Mouse (Mus musculus): Measurements from ENCODE around the gene Pdgfb. TPM values are rescaled to one million over a fixed set of nuclear protein-coding genes. Genes with fewer than 3 reads are reported as not detected.

Gene Pdgfb
- polyA plus RNA-seq, 1 experiment, result 14.5 TPM

GRCm38 (mm10) chr15:80035341-80035885, 20.6 kb upstream of the Pdgfb start:
- WGBS, result 84% methylated on average over 6 of the region's 6 CpGs

GRCm38 (mm10) chr15:80034913-80035312, 20.1 kb upstream of the Pdgfb start:
- no peak for DNase-seq (ENCODE audit: low read depth in 1 of 2, low spot score in 2 of 2)
- H3K27me3 ChIP-seq (ENCODE audit: control insufficient read depth, insufficient read depth, low read length), result no peaks in the 10 kb centered on the region
- H3K27ac ChIP-seq (ENCODE audit: insufficient read depth, low read length), result no peak overlapping the region
- H3K4me1 ChIP-seq (ENCODE audit: control insufficient read depth, insufficient read depth, insufficient read length), result no peaks in the 10 kb centered on the region
- TF ChIP-seq POLR2A (IDR thresholded peaks at IDR 0.05; ENCODE audit: low read depth, low read length) (no peak), CTCF (IDR thresholded peaks at IDR 0.05; ENCODE audit: extremely low read depth, insufficient read depth, insufficient read length, insufficient replicate concordance) (no peak)
- H3K36me3 ChIP-seq (ENCODE audit: control insufficient read depth, insufficient read depth, low read length), result no peaks in the 10 kb centered on the region
- H3K4me3 ChIP-seq (ENCODE audit: extremely low read depth, insufficient read depth, insufficient read length), result no peak overlapping the region

More at GRCm38 (mm10) chr15:80035341-80035885, 20.6 kb upstream of the Pdgfb start:
- DNase-seq (ENCODE audit: low read depth in 1 of 2, low spot score in 2 of 2), result no peak
- H3K27ac ChIP-seq (ENCODE audit: insufficient read depth, low read length), result no peak overlapping the region
- no peaks in the 10 kb centered on the region for H3K27me3 ChIP-seq (ENCODE audit: control insufficient read depth, insufficient read depth, low read length)
- no peaks in the 10 kb centered on the region for H3K4me1 ChIP-seq (ENCODE audit: control insufficient read depth, insufficient read depth, insufficient read length)
- TF ChIP-seq POLR2A (IDR thresholded peaks at IDR 0.05; ENCODE audit: low read depth, low read length), result no peak
- no peak for TF ChIP-seq CTCF (IDR thresholded peaks at IDR 0.05; ENCODE audit: extremely low read depth, insufficient read depth, insufficient read length, insufficient replicate concordance)
- H3K4me3 ChIP-seq (ENCODE audit: extremely low read depth, insufficient read depth, insufficient read length), result no peak overlapping the region
- H3K36me3 ChIP-seq (ENCODE audit: control insufficient read depth, insufficient read depth, low read length), result no peaks in the 10 kb centered on the region

GRCm38 (mm10) chr15:80034366-80034765, 19.6 kb upstream of the Pdgfb start:
- no peaks in the 10 kb centered on the region for H3K4me1 ChIP-seq (ENCODE audit: control insufficient read depth, insufficient read depth, insufficient read length)
- 59% methylated on average over 7 of the region's 7 CpGs for WGBS
- H3K36me3 ChIP-seq (ENCODE audit: control insufficient read depth, insufficient read depth, low read length), result no peaks in the 10 kb centered on the region
- no peak for TF ChIP-seq CTCF (IDR thresholded peaks at IDR 0.05; ENCODE audit: extremely low read depth, insufficient read depth, insufficient read length, insufficient replicate concordance)
- TF ChIP-seq POLR2A (IDR thresholded peaks at IDR 0.05; ENCODE audit: low read depth, low read length), result no peak
- no peak overlapping the region for H3K4me3 ChIP-seq (ENCODE audit: extremely low read depth, insufficient read depth, insufficient read length)
- H3K27ac ChIP-seq (ENCODE audit: insufficient read depth, low read length), result peak overlapping the region; percentile 26; the same call in 1 of the 2 replicates
- H3K27me3 ChIP-seq (ENCODE audit: control insufficient read depth, insufficient read depth, low read length), result no peaks in the 10 kb centered on the region
- DNase-seq (ENCODE audit: low read depth in 1 of 2, low spot score in 2 of 2), result no peak

- H3K27me3 ChIP-seq (ENCODE audit: control insufficient read depth, insufficient read depth, low read length), result no peaks in the 10 kb centered on the region
- H3K36me3 ChIP-seq (ENCODE audit: control insufficient read depth, insufficient read depth, low read length), result no peaks in the 10 kb centered on the region
- no peak for DNase-seq (ENCODE audit: low read depth in 1 of 2, low spot score in 2 of 2)
- TF ChIP-seq CTCF (IDR thresholded peaks at IDR 0.05; ENCODE audit: extremely low read depth, insufficient read depth, insufficient read length, insufficient replicate concordance), result no peak
- TF ChIP-seq POLR2A (IDR thresholded peaks at IDR 0.05; ENCODE audit: low read depth, low read length), result no peak
- no peak overlapping the region for H3K4me3 ChIP-seq (ENCODE audit: extremely low read depth, insufficient read depth, insufficient read length)
- WGBS, result 91% methylated on average over 4 of the region's 4 CpGs
- H3K27ac ChIP-seq (ENCODE audit: insufficient read depth, low read length), result no peak overlapping the region
- H3K4me1 ChIP-seq (ENCODE audit: control insufficient read depth, insufficient read depth, insufficient read length), result no peaks in the 10 kb centered on the region
Observed at GRCm38 (mm10) chr15:80031133-80031532, 16.4 kb upstream of the Pdgfb start.

- Histone ChIP-seq H3K27ac (ENCODE audit: insufficient read depth, low read length) (peak overlapping the region; percentile 33; the same call in 1 of the 2 replicates), H3K4me1 (ENCODE audit: control insufficient read depth, insufficient read depth, insufficient read length) (peaks cover 3% of the 10 kb centered on the region; the same call in 1 of the 2 replicates), H3K36me3 (ENCODE audit: control insufficient read depth, insufficient read depth, low read length) (no peaks in the 10 kb centered on the region), H3K4me3 (ENCODE audit: extremely low read depth, insufficient read depth, insufficient read length) (no peak overlapping the region), H3K27me3 (ENCODE audit: control insufficient read depth, insufficient read depth, low read length) (no peaks in the 10 kb centered on the region)
- DNase-seq (ENCODE audit: low read depth in 1 of 2, low spot score in 2 of 2), result no peak
- 52% methylated on average over 10 of the region's 10 CpGs for WGBS
- TF ChIP-seq CTCF (IDR thresholded peaks at IDR 0.05; ENCODE audit: extremely low read depth, insufficient read depth, insufficient read length, insufficient replicate concordance) (no peak), POLR2A (IDR thresholded peaks at IDR 0.05; ENCODE audit: low read depth, low read length) (no peak)
Observed at GRCm38 (mm10) chr15:80030399-80030798, 15.6 kb upstream of the Pdgfb start.

GRCm38 (mm10) chr15:80028862-80029261, 14.1 kb upstream of the Pdgfb start:
- WGBS, result 44% methylated on average over 5 of the region's 5 CpGs
- no peaks in the 10 kb centered on the region for H3K27me3 ChIP-seq (ENCODE audit: control insufficient read depth, insufficient read depth, low read length)
- TF ChIP-seq CTCF (IDR thresholded peaks at IDR 0.05; ENCODE audit: extremely low read depth, insufficient read depth, insufficient read length, insufficient replicate concordance), result no peak
- TF ChIP-seq POLR2A (IDR thresholded peaks at IDR 0.05; ENCODE audit: low read depth, low read length), result no peak

GRCm38 (mm10) chr15:80026689-80027353, 12.0 kb upstream of the Pdgfb start:
- DNase-seq (ENCODE audit: low read depth in 1 of 2, low spot score in 2 of 2), result no peak
- no peak overlapping the region for H3K27ac ChIP-seq (ENCODE audit: insufficient read depth, low read length)
- peaks cover 11% of the 10 kb centered on the region; the same call in 1 of the 2 replicates for H3K4me1 ChIP-seq (ENCODE audit: control insufficient read depth, insufficient read depth, insufficient read length)
- 84% methylated on average over 14 of the region's 14 CpGs for WGBS
- no peaks in the 10 kb centered on the region for H3K27me3 ChIP-seq (ENCODE audit: control insufficient read depth, insufficient read depth, low read length)
- H3K4me3 ChIP-seq (ENCODE audit: extremely low read depth, insufficient read depth, insufficient read length), result no peak overlapping the region
- TF ChIP-seq CTCF (IDR thresholded peaks at IDR 0.05; ENCODE audit: extremely low read depth, insufficient read depth, insufficient read length, insufficient replicate concordance) (no peak), POLR2A (IDR thresholded peaks at IDR 0.05; ENCODE audit: low read depth, low read length) (no peak)
- H3K36me3 ChIP-seq (ENCODE audit: control insufficient read depth, insufficient read depth, low read length), result no peaks in the 10 kb centered on the region

More at GRCm38 (mm10) chr15:80028862-80029261, 14.1 kb upstream of the Pdgfb start:
- Histone ChIP-seq H3K4me1 (ENCODE audit: control insufficient read depth, insufficient read depth, insufficient read length) (peaks cover 11% of the 10 kb centered on the region; the same call in 1 of the 2 replicates), H3K27ac (ENCODE audit: insufficient read depth, low read length) (no peak overlapping the region), H3K4me3 (ENCODE audit: extremely low read depth, insufficient read depth, insufficient read length) (no peak overlapping the region), H3K36me3 (ENCODE audit: control insufficient read depth, insufficient read depth, low read length) (no peaks in the 10 kb centered on the region)
- DNase-seq (ENCODE audit: low read depth in 1 of 2, low spot score in 2 of 2), result no peak

Measured in spleen, adult 2 months (tissue).